In the genomic region with DNA sequence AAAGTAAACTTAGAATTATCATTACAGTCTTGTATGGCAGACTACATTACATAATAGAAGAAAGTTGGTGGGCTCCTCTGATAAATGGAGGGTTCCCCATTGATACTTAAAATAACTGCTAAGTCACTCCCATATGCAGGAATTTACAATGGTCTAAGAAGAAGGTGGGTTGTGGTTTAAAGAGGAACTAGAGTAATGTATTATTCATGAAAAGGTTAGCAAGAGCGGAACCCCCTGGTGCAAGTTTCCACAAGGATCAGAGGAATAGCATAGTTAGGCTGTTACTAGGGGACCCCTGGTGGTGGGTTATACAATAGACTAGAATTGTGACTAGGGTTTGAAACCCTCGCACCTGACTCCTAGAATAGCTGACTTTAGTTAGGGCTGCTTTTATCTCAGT, we compare ENCODE assay signal across 16 mouse cellular contexts. TPM values are rescaled to one million over a fixed set of nuclear protein-coding genes. Genes with fewer than 3 reads are reported as not detected.
A peak's percentile ranks its signal among the peaks of the same experiment; 100 is the strongest.
DNase-seq lines count a peak whose midpoint lies in the region; ATAC-seq and TF ChIP-seq lines count a peak whose summit lies in the region.
"Had no signal": no experiment of that assay in that cellular context is flagged by ENCODE, and none has a peak within 500 bp of the region (broad histone marks: within the 10 kb centered on the region; RNA-seq: fewer than 3 reads in every experiment).

No protein-coding gene starts in this region.

- no peaks in the 10 kb centered on the region for H3K36me3 ChIP-seq in hindbrain, postnatal 0 days (ENCODE audit: insufficient read depth, low read length)
- no peaks in the 10 kb centered on the region for H3K36me3 ChIP-seq in hindbrain, embryonic 13.5 days
- no peaks in the 10 kb centered on the region; the same call in 1 of the 2 replicates for H3K36me3 ChIP-seq in splenic B cell, adult 2 months (ENCODE audit: control insufficient read depth, insufficient read depth, low read length, poor library complexity, severe bottlenecking)
- H3K36me3 ChIP-seq: embryonic facial prominence, embryonic 12.5 days; G1E; liver, embryonic 15.5 days; neural tube, embryonic 15.5 days had no signal

- no peak overlapping the region for H3K9ac ChIP-seq in hindbrain, postnatal 0 days (replicated peaks; ENCODE audit: low read length)
- H3K9ac ChIP-seq in hindbrain, embryonic 13.5 days, result no peak overlapping the region
- H3K9ac ChIP-seq: embryonic facial prominence, embryonic 12.5 days; liver, embryonic 15.5 days; neural tube, embryonic 15.5 days had no signal

- WGBS in hindbrain, postnatal 0 days, result 37% methylated on average over 2 of the region's 2 CpGs
- 59% methylated on average over 2 of the region's 2 CpGs for WGBS in hindbrain, embryonic 13.5 days

- TF ChIP-seq CTCF in hindbrain, postnatal 0 days (IDR thresholded peaks at IDR 0.05; ENCODE audit: low read depth), result peak; percentile 29
- no peak for TF ChIP-seq CTCF in gastrocnemius, adult 2 months (IDR thresholded peaks at IDR 0.05)

- no peaks in the 10 kb centered on the region for H3K9me3 ChIP-seq in hindbrain, postnatal 0 days (ENCODE audit: low read length)
- H3K9me3 ChIP-seq in hindbrain, embryonic 13.5 days, result no peaks in the 10 kb centered on the region
- H3K9me3 ChIP-seq: embryonic facial prominence, embryonic 12.5 days; G1E; liver, embryonic 15.5 days; neural tube, embryonic 15.5 days had no signal

- H3K4me2 ChIP-seq in hindbrain, postnatal 0 days (ENCODE audit: low read depth, low read length), result no peak overlapping the region
- no peak overlapping the region for H3K4me2 ChIP-seq in hindbrain, embryonic 13.5 days
- H3K4me2 ChIP-seq: embryonic facial prominence, embryonic 12.5 days; liver, embryonic 15.5 days; neural tube, embryonic 15.5 days had no signal

- no peak overlapping the region for H3K4me3 ChIP-seq in hindbrain, postnatal 0 days (ENCODE audit: low read length)
- no peak overlapping the region for H3K4me3 ChIP-seq in hindbrain, embryonic 13.5 days
- H3K4me3 ChIP-seq in gastrocnemius, adult 2 months, result no peak overlapping the region
- H3K4me3 ChIP-seq: embryonic facial prominence, embryonic 12.5 days; liver, embryonic 15.5 days; neural tube, embryonic 15.5 days had no signal

- ATAC-seq in hindbrain, postnatal 0 days, result no peak
- no peak for ATAC-seq in hindbrain, embryonic 13.5 days (ENCODE audit: low FRiP score)

- no peak for DNase-seq in hindbrain, postnatal 0 days (ENCODE audit: low spot score)
- peak; percentile 19 for DNase-seq in thymus, postnatal 0 days (ENCODE audit: low spot score)
- no peak for DNase-seq in thymus, postnatal 25 days
- DNase-seq in R1 (ENCODE audit: low read depth, low spot score), result peak; percentile 100
- DNase-seq in splenic B cell, adult 2 months (ENCODE audit: low read depth, low spot score), result peak; percentile 39
- DNase-seq in frontal cortex, postnatal 14 days (ENCODE audit: low spot score in 2 of 2), result no peak
- DNase-seq in gastrocnemius, adult 2 months, result no peak
- DNase-seq: cerebellum, adult 11 months; heart, postnatal 36 days; kidney, postnatal 14 days; right cerebral cortex, adult 18-20 months had no signal

- no peaks in the 10 kb centered on the region for H3K27me3 ChIP-seq in hindbrain, postnatal 0 days (ENCODE audit: insufficient read depth, low read length)
- no peaks in the 10 kb centered on the region for H3K27me3 ChIP-seq in hindbrain, embryonic 13.5 days
- no peaks in the 10 kb centered on the region for H3K27me3 ChIP-seq in splenic B cell, adult 2 months (ENCODE audit: control insufficient read depth, insufficient read depth, low read length, poor library complexity, severe bottlenecking)
- H3K27me3 ChIP-seq: embryonic facial prominence, embryonic 12.5 days; liver, embryonic 15.5 days; neural tube, embryonic 15.5 days had no signal

- no peak overlapping the region for H3K27ac ChIP-seq in hindbrain, postnatal 0 days
- H3K27ac ChIP-seq in hindbrain, embryonic 13.5 days, result no peak overlapping the region
- H3K27ac ChIP-seq in gastrocnemius, adult 2 months, result no peak overlapping the region
- H3K27ac ChIP-seq: embryonic facial prominence, embryonic 12.5 days; liver, embryonic 15.5 days; neural tube, embryonic 15.5 days had no signal

- no peaks in the 10 kb centered on the region for H3K4me1 ChIP-seq in hindbrain, postnatal 0 days (ENCODE audit: insufficient read depth, low read length)
- H3K4me1 ChIP-seq in hindbrain, embryonic 13.5 days (replicated peaks), result no peaks in the 10 kb centered on the region
- H3K4me1 ChIP-seq: embryonic facial prominence, embryonic 12.5 days; liver, embryonic 15.5 days; neural tube, embryonic 15.5 days had no signal

- intact Hi-C loops in gastrocnemius, adult 2 months (cut with DNase I), result no loop called here

RNA-seq across cellular contexts. Expression of gene Hnrnpu, which starts 23.1 kb away (rescaled TPM):
- 113 and 133 TPM in 2 replicates for total RNA-seq in hindbrain, postnatal 0 days (2014; rRNA removed)
- polyA plus RNA-seq in hindbrain, postnatal 0 days (2015; fragmentation: Nextera tagmentation; extraction: Ambion mirVana), result 185 and 192 TPM in 2 replicates
- 258 and 293 TPM in 2 replicates for polyA plus RNA-seq in hindbrain, embryonic 13.5 days (2015; fragmentation: Nextera tagmentation; extraction: Ambion mirVana)
- polyA plus RNA-seq in thymus, postnatal 0 days (2015; fragmentation: Nextera tagmentation; extraction: Ambion mirVana), result 398 and 450 TPM in 2 replicates
- total RNA-seq in gastrocnemius, adult 2 months (2021), result 100 to 1,000 TPM; 135 to 140 TPM

RNA-seq across cellular contexts. Expression of gene Cox20, which starts 41.8 kb away (rescaled TPM):
- 24.4 and 30.1 TPM in 2 replicates for total RNA-seq in hindbrain, postnatal 0 days (2014; rRNA removed)
- 102 and 117 TPM in 2 replicates for polyA plus RNA-seq in hindbrain, postnatal 0 days (2015; fragmentation: Nextera tagmentation; extraction: Ambion mirVana)
- polyA plus RNA-seq in hindbrain, embryonic 13.5 days (2015; fragmentation: Nextera tagmentation; extraction: Ambion mirVana), result 146 and 152 TPM in 2 replicates
- 195 and 218 TPM in 2 replicates for polyA plus RNA-seq in thymus, postnatal 0 days (2015; fragmentation: Nextera tagmentation; extraction: Ambion mirVana)
- 10 to 100 TPM; 33.3 to 63.8 TPM for total RNA-seq in gastrocnemius, adult 2 months (2021)

RNA-seq across cellular contexts. Expression of gene Efcab2, which starts 45.2 kb away (rescaled TPM):
- 2.5 and 2.9 TPM in 2 replicates for total RNA-seq in hindbrain, postnatal 0 days (2014; rRNA removed)
- polyA plus RNA-seq in hindbrain, postnatal 0 days (2015; fragmentation: Nextera tagmentation; extraction: Ambion mirVana), result 12.7 and 14.0 TPM in 2 replicates
- 9.7 and 12.6 TPM in 2 replicates for polyA plus RNA-seq in hindbrain, embryonic 13.5 days (2015; fragmentation: Nextera tagmentation; extraction: Ambion mirVana)
- polyA plus RNA-seq in thymus, postnatal 0 days (2015; fragmentation: Nextera tagmentation; extraction: Ambion mirVana), result 6.3 and 7.2 TPM in 2 replicates
- 10 to 100 TPM; 14.7 to 15.9 TPM for total RNA-seq in gastrocnemius, adult 2 months (2021)

Comparison
In these comparisons a context has a peak if more than half of its experiments do, and no peak if none do; other contexts are left out.
1. DNase-seq: peak in thymus, postnatal 0 days (single experiment), R1 (single experiment) and splenic B cell, adult 2 months (single experiment); none in hindbrain, postnatal 0 days (single experiment), thymus, postnatal 25 days (single experiment), frontal cortex, postnatal 14 days (0 of 2) and gastrocnemius, adult 2 months (single experiment).